Mouse (Mus musculus) B cell, adult 2 months (primary cell): ENCODE measurements around the gene Vcl.

ENCODE experiments used
- DNase-seq, 2 experiments: peaks; one replicate each; pipeline ENCODE4 v3.0.0; 2022

Vcl gene

DNA sequence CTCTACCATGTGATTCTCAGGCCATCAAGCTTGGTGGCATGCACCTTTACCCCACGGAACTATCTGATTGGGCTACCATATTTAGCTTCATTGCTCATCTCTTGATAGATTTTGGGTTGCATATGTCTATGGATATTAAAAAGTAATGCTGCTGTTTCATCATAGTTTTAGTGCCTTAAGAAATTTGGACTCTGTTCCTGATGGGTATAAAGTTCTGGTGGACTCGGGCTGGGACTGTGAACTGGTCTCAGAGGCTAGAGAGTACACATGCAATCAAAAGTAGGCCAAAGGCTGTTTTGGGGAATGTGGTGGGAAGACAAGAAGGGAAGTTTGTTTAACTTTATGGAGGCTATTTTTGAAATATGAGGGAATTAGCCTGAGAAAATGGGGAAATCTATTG is 16.1 kb downstream of the Vcl start:
- no peak for DNase-seq

DNA sequence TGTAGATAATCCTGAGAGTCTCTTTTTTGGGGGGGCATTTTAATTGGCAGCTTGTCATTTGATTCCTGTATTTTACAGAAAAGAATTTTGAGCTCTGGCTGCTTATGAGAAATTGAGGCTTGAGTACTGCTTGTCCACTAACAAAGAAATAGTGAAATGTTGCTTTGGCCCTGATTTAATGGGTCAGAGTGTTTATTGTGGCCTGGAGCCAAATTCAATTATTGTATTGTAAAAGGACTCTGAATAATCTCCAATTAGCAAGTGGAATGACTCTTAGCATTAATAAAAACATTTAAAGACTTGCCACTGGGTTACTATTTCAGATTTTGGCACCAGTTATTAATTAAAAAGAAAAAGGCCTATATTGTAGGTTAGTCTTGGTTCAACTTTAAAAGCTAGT is 26.8 kb downstream of the Vcl start:
- no peak for DNase-seq

DNA sequence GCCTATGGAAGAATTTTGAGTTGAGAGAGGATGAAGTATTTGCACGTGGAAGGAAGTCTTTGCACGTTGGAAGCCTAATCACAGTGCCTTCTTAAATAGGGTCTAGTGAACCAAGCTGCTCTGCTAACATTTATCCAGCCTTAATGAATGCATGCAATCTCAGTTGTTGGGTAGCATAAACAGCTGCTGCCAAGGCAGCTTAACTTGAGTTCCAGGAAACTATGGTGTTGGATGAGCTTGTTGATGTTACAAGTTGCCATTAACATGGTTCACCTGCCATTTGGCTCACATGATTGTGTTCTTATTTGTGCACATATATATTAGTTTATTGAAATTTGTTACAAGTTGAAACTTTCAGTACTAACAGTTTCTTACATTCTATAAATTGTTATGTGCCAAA is 29.8 kb downstream of the Vcl start:
- DNase-seq = no peak

DNA sequence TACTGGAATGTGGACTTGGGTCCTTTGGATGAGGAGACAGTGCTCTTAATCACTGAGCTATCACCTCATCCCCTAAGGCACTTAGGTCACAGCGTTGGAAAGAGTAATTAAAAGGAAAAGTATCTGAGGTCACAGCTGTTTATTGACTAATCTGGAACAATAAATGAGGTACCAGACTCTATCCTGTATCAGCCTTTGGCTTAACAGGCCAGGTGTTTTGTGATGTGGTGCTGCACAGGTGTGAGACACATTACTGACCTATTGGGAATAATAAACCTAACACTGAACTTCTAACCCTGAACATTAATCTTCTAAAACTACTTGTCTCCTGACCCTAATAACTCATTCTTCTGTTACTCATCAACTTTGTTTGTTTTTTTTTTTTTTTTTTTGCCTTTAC is 33.3 kb downstream of the Vcl start:
- no peak for DNase-seq

DNA sequence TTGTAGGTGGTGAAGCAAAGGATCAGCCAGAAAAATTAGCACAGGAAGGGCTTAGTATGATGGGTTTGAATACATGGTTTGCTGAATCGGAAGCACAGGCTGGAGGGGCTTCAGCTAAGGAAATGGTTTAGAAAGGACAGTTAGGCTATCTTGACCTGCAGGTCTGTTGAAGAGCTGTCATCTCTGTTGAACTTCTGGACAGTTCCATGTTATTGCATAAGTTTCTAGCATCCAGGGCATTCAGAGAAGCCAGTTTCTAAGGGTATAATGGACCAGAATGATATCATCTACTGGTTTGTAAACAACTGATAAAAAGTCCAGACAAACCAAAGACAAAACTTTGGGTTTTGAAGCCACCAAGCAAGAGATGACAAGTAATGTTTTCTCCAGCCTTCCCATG is 33.7 kb downstream of the Vcl start:
- DNase-seq = no peak

DNA sequence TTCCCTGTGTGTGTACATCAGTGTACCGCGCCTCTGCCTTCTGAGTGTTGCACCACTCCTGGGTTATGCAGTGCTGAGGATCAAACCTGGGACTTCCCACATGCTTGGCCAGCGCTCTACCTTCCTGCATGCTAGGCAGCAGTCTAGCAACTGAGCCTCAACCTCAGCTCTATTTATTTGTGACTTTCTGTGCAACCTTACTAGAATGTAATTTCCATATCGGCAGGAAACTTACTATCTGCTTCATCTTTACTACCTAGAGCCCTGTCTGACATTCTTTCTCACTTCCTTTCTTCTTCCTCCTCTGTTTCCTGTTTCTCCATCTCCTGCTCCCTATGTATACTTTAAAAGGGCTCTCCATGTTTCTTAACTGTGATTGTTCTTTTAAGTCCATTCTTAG is 34.7 kb downstream of the Vcl start:
- DNase-seq = no peak

DNA sequence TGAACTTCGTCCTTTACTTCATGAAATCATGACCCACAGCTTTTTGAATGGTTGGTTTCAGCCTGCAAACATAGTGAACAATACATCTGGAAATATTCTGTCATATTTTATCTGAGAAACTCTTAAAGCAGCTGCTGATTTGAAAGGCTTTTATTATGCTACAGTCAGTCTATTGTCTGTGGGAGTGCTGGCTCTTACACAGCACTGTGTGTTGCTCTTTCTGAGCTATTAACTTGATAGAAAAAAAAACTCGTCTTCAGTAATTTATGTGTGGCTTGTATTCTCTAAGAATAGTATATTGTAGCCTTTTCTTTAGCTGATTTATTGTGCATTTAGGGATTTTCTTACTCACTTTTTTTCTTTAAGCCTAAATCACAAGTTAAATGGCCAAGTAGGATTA is 35.1 kb downstream of the Vcl start:
- DNase-seq = no peak

DNA sequence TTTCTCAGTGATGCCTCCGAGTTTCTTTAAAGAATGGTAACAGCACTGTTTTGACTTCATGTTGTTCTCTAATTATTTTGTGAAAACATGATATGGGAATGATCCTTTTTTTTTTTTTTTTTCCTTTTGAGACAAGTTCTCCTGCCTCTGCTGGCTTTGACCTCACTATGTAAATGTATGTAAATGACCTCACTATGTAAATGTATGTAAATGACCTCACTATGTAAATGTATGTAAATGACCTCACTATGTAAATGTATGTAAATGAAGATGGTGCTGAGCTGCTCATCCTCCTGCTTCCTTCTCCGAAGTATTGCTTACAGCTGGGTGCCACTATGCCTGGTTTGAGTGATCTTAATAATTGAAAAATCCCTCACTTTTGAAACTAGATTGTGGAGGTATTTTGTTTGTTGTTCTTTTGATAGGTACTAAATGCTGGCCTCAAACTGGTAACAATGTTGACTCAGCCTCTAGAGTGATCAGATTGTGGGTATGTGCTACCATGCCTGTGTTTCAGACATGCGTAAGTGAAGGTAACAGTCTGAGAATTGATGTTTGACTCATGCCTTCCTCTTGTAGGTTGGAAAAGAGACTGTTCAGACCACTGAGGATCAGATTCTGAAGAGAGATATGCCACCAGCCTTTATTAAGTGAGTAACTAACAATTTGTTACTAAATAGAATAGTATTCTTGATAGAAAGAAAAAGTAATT is 37.9 kb downstream of the Vcl start:
- no peak for DNase-seq

DNA sequence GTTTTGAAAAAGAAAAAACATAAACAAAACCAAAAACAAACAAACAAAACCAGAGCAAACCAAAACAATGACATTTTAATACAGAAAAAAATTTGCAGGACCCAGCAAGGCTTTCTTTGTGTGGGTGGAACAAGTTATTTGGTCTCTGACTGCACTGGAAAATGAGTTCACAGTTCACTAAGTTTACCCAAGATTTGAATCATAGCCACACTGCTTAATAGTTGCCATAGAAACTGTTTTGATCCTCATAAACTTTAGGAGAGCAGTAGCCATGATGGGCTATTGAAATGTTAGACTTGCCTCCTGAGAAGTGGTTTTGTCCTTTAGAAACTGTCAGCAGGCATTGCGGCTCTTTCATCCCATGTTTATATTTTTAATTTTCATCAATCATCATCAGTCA is 39.9 kb downstream of the Vcl start:
- DNase-seq = no peak

DNA sequence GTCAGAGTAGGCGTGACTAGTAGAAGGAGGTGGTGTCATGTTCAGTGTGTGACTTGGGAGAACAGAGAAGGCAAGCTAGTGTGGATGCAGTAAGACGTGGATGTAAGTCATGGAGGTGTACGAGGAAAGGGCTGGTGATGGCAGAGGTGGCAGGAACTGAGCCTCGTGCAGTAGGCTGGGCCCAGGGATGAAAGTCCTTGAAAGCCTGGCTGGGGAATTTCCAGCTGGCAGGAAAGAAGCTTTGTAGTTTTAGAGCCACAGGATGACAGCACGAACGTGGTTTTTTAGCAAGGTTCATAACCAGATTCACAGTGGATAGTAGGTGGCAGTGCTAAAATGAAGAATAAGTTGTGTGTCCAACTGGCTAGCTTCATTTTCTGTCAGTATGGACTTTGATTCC is 41.2 kb downstream of the Vcl start:
- no peak for DNase-seq

DNA sequence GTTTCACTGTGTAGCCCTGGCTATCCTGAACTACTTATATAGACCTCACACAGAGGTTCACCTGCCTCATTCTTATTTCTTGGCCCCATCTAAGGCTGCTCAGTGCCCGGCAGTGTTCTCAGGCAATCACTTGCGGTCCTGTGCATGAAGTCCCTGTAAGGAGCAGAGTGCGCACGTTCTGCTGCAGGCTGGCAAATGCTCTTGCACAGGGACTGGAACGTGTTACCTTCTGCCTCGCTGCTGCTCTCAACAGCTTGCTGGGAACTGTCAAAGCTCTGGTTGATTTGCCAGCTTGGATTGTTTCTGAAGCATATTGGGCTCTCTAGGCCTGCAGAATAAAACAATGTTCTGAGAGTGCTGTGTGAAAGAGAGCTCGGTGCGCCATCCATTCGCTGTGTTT is 41.7 kb downstream of the Vcl start:
- DNase-seq = no peak

DNA sequence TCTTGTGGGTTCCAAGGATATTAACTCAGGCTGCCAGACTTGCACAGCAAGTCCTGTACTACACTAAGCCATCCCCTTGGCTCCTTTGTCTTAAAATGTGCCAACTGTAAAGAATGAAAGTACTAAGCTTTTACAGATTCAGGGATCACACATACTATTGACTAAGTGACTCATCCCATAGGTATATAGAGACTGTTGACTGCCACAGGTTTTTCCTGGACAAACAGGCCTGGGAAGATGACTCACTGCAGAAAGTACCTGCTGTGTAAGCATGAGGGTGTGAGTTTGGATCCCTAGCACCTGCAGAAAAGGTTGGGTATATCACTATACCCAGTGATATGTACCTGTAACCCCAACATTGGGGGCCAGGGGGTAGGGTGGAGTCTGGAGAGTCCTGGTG is 44.6 kb downstream of the Vcl start:
- DNase-seq = no peak

DNA sequence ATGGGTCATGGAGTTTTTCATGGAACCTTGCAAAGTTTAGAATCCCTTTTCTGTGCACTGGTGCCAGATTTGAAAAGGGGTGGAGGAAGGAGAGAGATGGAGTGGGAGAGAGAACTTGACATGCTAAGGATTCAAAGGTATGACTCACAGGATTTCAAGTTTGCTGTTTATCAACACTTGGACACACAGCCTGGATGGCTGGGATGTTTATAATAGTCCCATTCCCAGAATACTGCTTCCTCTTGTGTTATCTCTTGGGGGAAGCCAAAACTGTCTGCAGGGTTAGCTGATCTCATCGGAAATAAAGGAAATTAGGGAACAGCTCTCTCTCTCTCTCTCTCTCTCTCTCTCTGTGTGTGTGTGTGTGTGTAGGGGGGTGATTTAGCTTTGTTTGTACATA is 47.5 kb downstream of the Vcl start:
- no peak for DNase-seq

DNA sequence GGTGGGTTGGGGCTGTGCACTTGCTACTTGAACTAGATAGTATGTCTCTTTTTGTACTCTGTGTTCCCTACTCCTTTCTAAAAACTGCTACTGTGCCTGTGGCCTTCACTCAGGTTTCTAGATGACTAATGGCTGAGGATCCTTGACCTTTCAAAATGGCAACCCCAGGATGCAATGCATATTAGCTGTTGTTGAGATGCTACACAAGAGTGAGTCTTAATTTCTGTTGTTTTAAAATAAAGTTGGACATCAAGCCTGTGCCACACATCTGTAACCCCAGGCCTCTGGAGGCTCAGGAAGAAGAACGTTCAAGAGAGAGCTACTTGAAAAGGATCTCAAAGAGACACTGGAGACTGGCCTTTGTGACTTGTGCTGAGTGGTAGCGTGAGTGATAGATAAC is 48.5 kb downstream of the Vcl start:
- no peak for DNase-seq

DNA sequence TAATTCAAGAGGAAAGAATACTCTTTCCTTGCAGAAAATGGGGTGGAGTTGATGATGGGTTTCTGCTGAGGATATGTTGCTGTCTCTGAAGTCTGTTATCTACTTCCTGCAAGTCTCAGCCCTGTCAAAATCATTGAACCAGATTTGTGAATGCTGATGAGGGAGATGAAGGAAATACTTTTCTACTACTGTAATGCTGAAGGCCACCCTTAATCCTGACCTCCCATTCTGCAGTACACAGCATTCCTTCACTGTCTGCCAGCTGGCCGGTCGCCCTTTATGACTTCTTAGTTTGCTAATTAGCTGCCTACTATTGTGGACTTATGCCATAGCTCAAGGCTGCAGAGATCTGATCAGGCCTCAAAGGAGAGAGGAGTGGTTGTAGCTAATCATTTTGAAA is 54.6 kb downstream of the Vcl start:
- no peak for DNase-seq

DNA sequence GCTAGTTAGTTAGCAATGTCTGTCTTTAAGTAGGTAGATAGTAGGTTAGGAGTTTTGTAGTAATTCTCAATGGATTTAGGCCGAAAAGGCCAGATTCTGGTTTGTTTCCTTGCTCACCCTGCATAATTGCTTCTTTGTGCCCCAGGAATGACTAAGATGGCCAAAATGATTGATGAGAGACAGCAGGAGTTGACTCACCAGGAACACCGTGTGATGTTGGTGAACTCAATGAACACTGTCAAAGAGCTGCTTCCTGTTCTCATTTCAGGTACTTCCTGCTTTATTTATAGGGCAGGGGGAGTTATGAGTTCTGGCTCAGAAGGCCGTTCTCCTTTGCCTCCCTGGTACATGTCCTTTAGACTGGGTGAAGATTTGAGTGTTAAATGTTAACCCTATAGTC is 56.3 kb downstream of the Vcl start:
- DNase-seq = peak in 1 of 2 experiments; percentile 7

DNA sequence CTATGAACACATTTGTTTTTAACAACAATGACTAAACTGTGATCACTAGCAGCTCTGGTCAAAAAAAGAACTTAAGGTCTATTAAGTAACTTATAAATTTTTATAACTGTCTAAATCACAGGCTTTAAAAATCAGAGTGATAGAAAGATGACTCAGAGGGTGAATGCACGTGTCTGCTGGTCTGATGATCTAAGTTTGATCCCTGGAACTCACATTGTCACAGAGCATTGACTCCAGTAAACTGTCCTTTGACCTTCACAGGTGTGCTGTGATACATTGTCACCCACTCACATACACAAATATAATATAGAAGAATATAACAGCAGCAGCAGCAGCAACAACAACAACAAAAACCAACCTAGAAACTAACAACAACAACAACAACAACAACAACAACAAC is 62.3 kb downstream of the Vcl start:
- no peak for DNase-seq

DNA sequence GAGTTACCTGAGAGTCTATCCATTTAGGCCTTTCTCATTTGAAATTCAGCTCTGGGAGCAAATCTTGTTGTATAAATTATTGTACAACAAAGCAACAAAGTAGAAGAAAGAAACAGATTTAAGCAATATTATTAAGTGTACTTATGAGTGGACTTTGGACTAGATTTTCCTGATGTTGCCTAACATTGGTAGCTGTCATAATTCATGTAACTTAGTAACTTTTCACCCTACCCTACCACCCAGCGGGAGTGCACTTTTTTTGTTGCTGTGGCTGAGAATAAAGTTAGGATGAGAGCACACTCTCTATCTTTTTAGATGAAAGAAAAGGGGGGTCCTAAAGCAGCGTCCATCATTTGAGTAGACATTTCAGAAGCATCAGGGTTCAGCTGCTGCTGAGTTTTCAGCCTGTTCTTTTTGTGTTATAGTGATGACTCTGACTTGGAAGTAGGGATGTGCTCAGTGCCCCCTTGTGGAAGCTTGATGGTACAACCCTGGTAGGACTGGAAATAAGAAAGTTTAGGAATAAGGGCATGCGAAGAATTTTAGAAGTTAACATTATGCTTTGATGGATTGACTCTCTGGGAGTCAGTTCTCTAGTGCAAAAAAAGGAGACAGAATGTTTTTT is 64.0 kb downstream of the Vcl start:
- peak; percentile 39 to 47 for DNase-seq

DNA sequence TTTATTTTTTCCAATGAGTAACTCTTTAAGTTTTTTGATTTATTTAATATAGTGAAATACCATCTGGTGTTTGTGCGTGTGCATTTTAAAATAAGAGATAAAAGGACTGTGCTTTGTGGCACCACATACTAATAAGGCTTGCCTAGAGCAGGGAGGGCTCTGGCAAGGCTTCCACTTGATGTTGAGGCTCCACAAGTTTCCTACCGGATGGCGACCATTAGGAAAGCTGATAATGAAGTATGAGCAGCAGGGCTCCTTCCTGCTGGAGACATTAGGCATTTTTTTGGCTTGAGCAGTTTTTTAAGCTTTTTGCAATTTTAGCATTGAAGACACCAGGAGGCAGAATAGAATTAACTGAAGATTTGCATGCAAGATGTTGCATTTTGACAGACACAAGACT is 65.3 kb downstream of the Vcl start:
- DNase-seq = no peak

DNA sequence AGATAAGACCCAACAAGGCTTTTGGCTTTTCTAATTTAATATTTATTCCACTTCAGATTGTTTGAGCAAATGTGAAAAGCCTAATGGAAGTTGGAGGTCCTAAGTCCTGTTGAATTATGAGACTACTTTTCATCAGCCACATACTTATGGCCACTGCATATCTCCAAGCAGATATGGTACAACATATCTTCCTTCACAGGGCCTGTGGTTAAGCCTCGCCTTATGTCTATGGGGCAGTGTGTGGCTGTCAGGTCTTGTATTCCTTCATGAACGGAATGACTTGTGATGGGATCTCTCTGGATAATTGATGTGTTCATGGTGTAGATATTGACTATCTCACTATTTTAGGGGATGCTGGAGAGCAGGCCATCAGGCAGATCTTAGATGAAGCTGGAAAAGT is 66.3 kb downstream of the Vcl start:
- DNase-seq = no peak

DNA sequence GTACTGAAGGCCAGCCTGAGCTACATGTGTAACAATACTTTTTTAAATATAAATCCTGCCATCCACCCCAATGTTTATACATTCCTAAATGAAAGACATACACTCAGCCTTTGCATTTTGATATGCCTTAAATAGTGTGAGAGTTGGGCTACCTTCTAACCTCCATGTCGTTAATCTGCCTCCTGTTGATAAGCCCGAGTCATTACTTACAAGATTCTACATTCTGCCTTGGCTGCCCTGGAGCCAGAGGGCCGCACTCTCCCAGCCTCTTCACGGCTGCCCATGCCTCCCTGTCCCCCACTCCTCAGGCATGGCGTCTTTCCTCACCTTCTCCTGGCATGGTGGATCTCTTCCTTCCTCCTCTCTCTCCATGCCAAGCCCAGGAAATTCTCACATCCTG is 67.2 kb downstream of the Vcl start:
- no peak for DNase-seq

DNA sequence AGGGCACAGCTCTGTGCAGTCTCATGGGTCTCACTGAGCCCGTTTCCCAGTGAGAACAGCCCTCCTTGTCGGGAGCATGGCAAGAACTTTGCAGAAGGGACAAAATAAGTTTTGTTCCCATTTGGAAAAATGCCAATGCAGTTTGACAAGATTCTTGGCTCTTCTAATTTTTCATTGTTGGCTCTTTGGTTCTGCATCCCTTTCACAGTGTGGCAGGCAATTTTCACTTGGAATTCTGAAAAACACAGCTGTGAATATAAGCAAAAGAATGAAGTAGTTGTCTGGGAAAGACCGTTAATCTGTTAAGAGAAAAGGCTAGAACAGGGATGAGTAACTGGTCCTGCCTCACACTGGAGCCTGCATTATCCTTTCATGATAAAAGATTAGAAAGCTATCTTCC is 68.3 kb downstream of the Vcl start:
- DNase-seq = no peak

DNA sequence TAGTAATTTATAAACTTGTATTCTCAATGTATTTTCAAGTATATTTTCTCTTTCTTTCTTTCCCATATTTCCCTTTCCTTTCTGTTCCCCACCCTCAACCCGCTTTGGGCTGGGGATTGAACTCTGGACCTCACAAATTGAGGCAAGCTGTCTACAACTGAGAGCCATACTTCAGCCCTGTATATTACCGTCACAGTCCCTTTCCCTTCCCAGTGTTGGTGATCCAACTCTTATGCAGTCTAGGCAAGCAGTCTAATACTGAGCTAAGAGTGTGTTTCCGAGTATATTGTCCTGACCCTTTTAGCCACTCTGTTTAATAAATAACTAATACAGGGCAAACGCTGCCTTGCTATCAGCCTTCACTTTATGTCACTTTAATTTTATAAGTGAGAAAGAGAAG is 70.4 kb downstream of the Vcl start:
- DNase-seq = no peak

DNA sequence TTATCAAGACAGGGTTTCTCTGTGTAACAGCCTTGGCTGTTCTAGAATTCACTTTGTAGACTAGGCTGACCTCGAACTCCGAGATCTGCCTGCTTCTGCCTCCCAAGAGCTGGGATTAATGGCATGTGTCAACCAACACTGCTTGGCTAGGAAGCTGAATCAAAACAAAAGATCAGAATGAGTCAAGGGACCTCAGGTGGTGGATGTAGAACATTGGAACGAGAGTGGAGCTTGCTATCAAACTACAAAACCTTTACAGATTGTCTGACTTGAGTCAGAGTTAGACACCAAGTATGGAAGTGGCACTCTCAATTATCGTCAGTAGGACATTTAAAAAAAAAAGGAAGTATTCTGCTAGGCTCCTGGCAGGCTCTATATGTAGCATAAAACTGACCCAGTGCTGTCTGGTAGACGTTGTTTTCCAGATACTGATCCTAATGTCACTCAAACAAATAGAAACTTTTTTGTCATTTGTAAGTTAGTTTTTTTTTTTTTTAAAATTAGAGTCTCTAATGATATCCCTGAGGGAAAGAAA is 84.7 kb downstream of the Vcl start:
- DNase-seq = no peak

DNA sequence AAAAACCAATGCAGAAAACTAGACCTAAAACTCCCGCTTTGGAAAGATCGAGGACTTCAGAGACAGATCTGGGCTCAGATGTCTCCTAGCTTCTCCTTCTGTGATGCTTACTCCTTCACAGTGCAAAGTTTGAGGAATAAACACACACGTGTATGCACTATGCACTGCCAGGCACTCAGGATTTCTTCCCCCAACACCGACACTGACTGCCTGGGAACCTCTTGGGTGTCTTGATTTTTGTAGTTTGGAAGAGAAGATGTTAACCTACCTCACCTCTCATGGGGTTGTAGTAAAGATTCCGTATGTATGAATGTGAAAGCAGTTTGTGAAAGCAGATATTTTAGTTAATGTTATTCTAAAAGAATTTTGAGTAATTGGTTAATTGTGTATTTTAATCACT is 88.7 kb downstream of the Vcl start:
- no peak for DNase-seq
